Mouse (Mus musculus): ENCODE measurements around the gene Obscn.

Obscn gene

GRCm38 (mm10) chr11:59138537-59139486 is 2.6 kb upstream of the Obscn start:
- DNase-seq: no peak

GRCm38 (mm10) chr11:59136994-59137706 is 948 bp upstream of the Obscn start:
- no peak for DNase-seq

- no peak for DNase-seq
Measured at GRCm38 (mm10) chr11:59135051-59135820, 966 bp downstream of the Obscn start.

- DNase-seq: no peak
Measured at GRCm38 (mm10) chr11:59134373-59134997, 1.7 kb downstream of the Obscn start.

- no peak for DNase-seq
Measured at GRCm38 (mm10) chr11:59132065-59132464, 4.1 kb downstream of the Obscn start.

GRCm38 (mm10) chr11:59131348-59131919 is 4.8 kb downstream of the Obscn start:
- DNase-seq: no peak

- peak in 1 of 2 experiments; percentile 41 for DNase-seq
Measured at GRCm38 (mm10) chr11:59130782-59131181, 5.4 kb downstream of the Obscn start.

GRCm38 (mm10) chr11:59105945-59106344 is 30.3 kb downstream of the Obscn start:
- DNase-seq: no peak

GRCm38 (mm10) chr11:59102324-59102723 is 33.9 kb downstream of the Obscn start:
- DNase-seq: no peak

- peak; percentile 19 to 65 for DNase-seq
Measured at GRCm38 (mm10) chr11:59098339-59098738, 37.9 kb downstream of the Obscn start.

- no peak for DNase-seq
Measured at GRCm38 (mm10) chr11:59097770-59098169, 38.4 kb downstream of the Obscn start.

GRCm38 (mm10) chr11:59094213-59094612 is 42.0 kb downstream of the Obscn start:
- no peak for DNase-seq

GRCm38 (mm10) chr11:59087581-59087980 is 48.6 kb downstream of the Obscn start:
- DNase-seq: no peak

- DNase-seq: no peak
Measured at GRCm38 (mm10) chr11:59085200-59085599, 51.0 kb downstream of the Obscn start.

- DNase-seq: no peak
Measured at GRCm38 (mm10) chr11:59083125-59083524, 53.1 kb downstream of the Obscn start.

- DNase-seq: peak; percentile 17 to 34
Measured at GRCm38 (mm10) chr11:59078311-59078710, 57.9 kb downstream of the Obscn start.

- DNase-seq: no peak
Measured at GRCm38 (mm10) chr11:59070321-59070720, 65.9 kb downstream of the Obscn start.

- no peak for DNase-seq
Measured at GRCm38 (mm10) chr11:59068922-59069321, 67.3 kb downstream of the Obscn start.

GRCm38 (mm10) chr11:59068433-59068832 is 67.8 kb downstream of the Obscn start:
- DNase-seq: no peak

- no peak for DNase-seq
Measured at GRCm38 (mm10) chr11:59067921-59068320, 68.3 kb downstream of the Obscn start.

GRCm38 (mm10) chr11:59058025-59058424 is 78.2 kb downstream of the Obscn start:
- DNase-seq: no peak

GRCm38 (mm10) chr11:59051031-59051430 is 85.2 kb downstream of the Obscn start:
- DNase-seq: no peak

All from cerebellum, postnatal 25 days (tissue).